Mouse (Mus musculus): Measurements from ENCODE around the gene Pum2. TPM values are rescaled to one million over a fixed set of nuclear protein-coding genes. Genes with fewer than 3 reads are reported as not detected.

Pum2 gene
- total RNA-seq, 2 experiments from 2014 or later: 133 to 139 TPM

- no peak for ATAC-seq (replicated peaks; ENCODE audit: poor library complexity, severe bottlenecking)
Measured at GRCm38 (mm10) chr12:8786476-8786875, 112.5 kb downstream of the Pum2 start.

- ATAC-seq (replicated peaks; ENCODE audit: poor library complexity, severe bottlenecking): peak; percentile 68
Measured at GRCm38 (mm10) chr12:8786984-8787730, 113.2 kb downstream of the Pum2 start.

GRCm38 (mm10) chr12:8788469-8788868 is 114.5 kb downstream of the Pum2 start:
- no peak for ATAC-seq (replicated peaks; ENCODE audit: poor library complexity, severe bottlenecking)

GRCm38 (mm10) chr12:8790615-8791014 is 116.7 kb downstream of the Pum2 start:
- no peak for ATAC-seq (replicated peaks; ENCODE audit: poor library complexity, severe bottlenecking)

- no peak for ATAC-seq (replicated peaks; ENCODE audit: poor library complexity, severe bottlenecking)
Measured at GRCm38 (mm10) chr12:8793410-8794051, 119.6 kb downstream of the Pum2 start.

GRCm38 (mm10) chr12:8797936-8798335 is 124.0 kb downstream of the Pum2 start:
- ATAC-seq (replicated peaks; ENCODE audit: poor library complexity, severe bottlenecking): no peak

- no peak for ATAC-seq (replicated peaks; ENCODE audit: poor library complexity, severe bottlenecking)
Measured at GRCm38 (mm10) chr12:8798486-8799020, 124.6 kb downstream of the Pum2 start.

Other genes starting within 250 kb of the Pum2 start
- gene Rhob, start 174.1 kb upstream of the Pum2 start, total RNA-seq (2014; fragmentation: Nextera tagmentation): 75.2 and 78.3 TPM in 2 replicates
- gene Rhob, start 174.1 kb upstream of the Pum2 start, total RNA-seq (2017): 64.8 and 67.6 TPM in 2 replicates
- gene Slc7a15, start 75.1 kb upstream of the Pum2 start, total RNA-seq (2014; fragmentation: Nextera tagmentation): not detected in 2 replicates
- not detected in 2 replicates for gene Slc7a15, start 75.1 kb upstream of the Pum2 start, total RNA-seq (2017)
- 0.36 and 0.45 TPM in 2 replicates for gene Sdc1, start 97.2 kb downstream of the Pum2 start, total RNA-seq (2014; fragmentation: Nextera tagmentation)
- 0.69 and 1.2 TPM in 2 replicates for gene Sdc1, start 97.2 kb downstream of the Pum2 start, total RNA-seq (2017)
- gene Laptm4a, start 247.5 kb downstream of the Pum2 start, total RNA-seq (2014; fragmentation: Nextera tagmentation): 58.5 and 63.6 TPM in 2 replicates
- 99.7 and 113 TPM in 2 replicates for gene Laptm4a, start 247.5 kb downstream of the Pum2 start, total RNA-seq (2017)